Mouse (Mus musculus): ENCODE measurements around the gene St14. TPM values are rescaled to one million over a fixed set of nuclear protein-coding genes. Genes with fewer than 3 reads are reported as not detected.

The St14 gene
- polyA plus RNA-seq, 1 experiment, result 0.02 TPM

- no peak for TF ChIP-seq POLR2A (IDR thresholded peaks at IDR 0.05; ENCODE audit: insufficient read length, low read depth)
- TF ChIP-seq MYOG (IDR thresholded peaks at IDR 0.05; ENCODE audit: control insufficient read depth in 1 of 3, insufficient read depth in 1 of 3, insufficient read length in 2 of 3, low read depth in 2 of 3), result no peak
- TF ChIP-seq POLR2AphosphoS2 (IDR thresholded peaks at IDR 0.05; ENCODE audit: insufficient read length, low read depth), result no peak
- no peak for TF ChIP-seq REST (IDR thresholded peaks at IDR 0.05; ENCODE audit: insufficient read depth, insufficient read length)
- H3K4me2 ChIP-seq (ENCODE audit: low read depth), result no peak overlapping the region
Measured at GRCm38 (mm10) chr9:31097088-31098082, 34.3 kb downstream of the St14 start.

GRCm38 (mm10) chr9:31092833-31093195, 38.8 kb downstream of the St14 start:
- H3K27me3 ChIP-seq (ENCODE audit: control insufficient read depth, insufficient read depth, insufficient read length), result peaks cover 5% of the 10 kb centered on the region
- no peak for TF ChIP-seq MAX (IDR thresholded peaks at IDR 0.05; ENCODE audit: low read depth)
- TF ChIP-seq POLR2AphosphoS2 (IDR thresholded peaks at IDR 0.05; ENCODE audit: insufficient read length, low read depth), result no peak
- no peak for TF ChIP-seq E2F4 (IDR thresholded peaks at IDR 0.05; ENCODE audit: insufficient read depth)
- no peaks in the 10 kb centered on the region for H3K79me2 ChIP-seq (ENCODE audit: control insufficient read depth, insufficient read depth)
- no peaks in the 10 kb centered on the region for H3K36me3 ChIP-seq (ENCODE audit: control insufficient read depth, insufficient read depth)
- no peak overlapping the region for H3ac ChIP-seq (ENCODE audit: control insufficient read depth, insufficient read length)
- H3K4me3 ChIP-seq, result no peak overlapping the region
- no peak overlapping the region for H3K4me2 ChIP-seq (ENCODE audit: low read depth)

More at GRCm38 (mm10) chr9:31097088-31098082, 34.3 kb downstream of the St14 start:
- no peak overlapping the region for H3K4me3 ChIP-seq
- no peak overlapping the region for H3ac ChIP-seq (ENCODE audit: control insufficient read depth, insufficient read length)
- no peaks in the 10 kb centered on the region for H3K79me2 ChIP-seq (ENCODE audit: control insufficient read depth, insufficient read depth)
- no peaks in the 10 kb centered on the region for H3K36me3 ChIP-seq (ENCODE audit: control insufficient read depth, insufficient read depth)
- peaks cover 18% of the 10 kb centered on the region for H3K27me3 ChIP-seq (ENCODE audit: control insufficient read depth, insufficient read depth, insufficient read length)

GRCm38 (mm10) chr9:31092111-31092832, 39.4 kb downstream of the St14 start:
- H3K79me2 ChIP-seq (ENCODE audit: control insufficient read depth, insufficient read depth), result no peaks in the 10 kb centered on the region
- no peak overlapping the region for H3K4me2 ChIP-seq (ENCODE audit: low read depth)
- no peak overlapping the region for H3K4me3 ChIP-seq
- H3K36me3 ChIP-seq (ENCODE audit: control insufficient read depth, insufficient read depth), result no peaks in the 10 kb centered on the region
- peaks cover 5% of the 10 kb centered on the region for H3K27me3 ChIP-seq (ENCODE audit: control insufficient read depth, insufficient read depth, insufficient read length)
- no peak overlapping the region for H3ac ChIP-seq (ENCODE audit: control insufficient read depth, insufficient read length)
- TF ChIP-seq MAX (IDR thresholded peaks at IDR 0.05; ENCODE audit: low read depth) (no peak), CEBPB (IDR thresholded peaks at IDR 0.05; ENCODE audit: insufficient read depth, poor library complexity, severe bottlenecking) (no peak), POLR2A (IDR thresholded peaks at IDR 0.05; ENCODE audit: insufficient read length, low read depth) (no peak), TCF3 (IDR thresholded peaks at IDR 0.05; ENCODE audit: insufficient read length, low read depth) (no peak), POLR2AphosphoS2 (IDR thresholded peaks at IDR 0.05; ENCODE audit: insufficient read length, low read depth) (no peak), MYOG (IDR thresholded peaks at IDR 0.05; ENCODE audit: control insufficient read depth in 1 of 3, insufficient read depth in 1 of 3, insufficient read length in 2 of 3, low read depth in 2 of 3) (no peak), USF1 (IDR thresholded peaks at IDR 0.05; ENCODE audit: low read depth) (no peak), TCF12 (IDR thresholded peaks at IDR 0.05; ENCODE audit: insufficient read depth, poor library complexity, severe bottlenecking) (no peak), REST (IDR thresholded peaks at IDR 0.05; ENCODE audit: insufficient read depth, insufficient read length) (no peak)

GRCm38 (mm10) chr9:31091162-31091581, 40.5 kb downstream of the St14 start:
- no peaks in the 10 kb centered on the region for H3K36me3 ChIP-seq (ENCODE audit: control insufficient read depth, insufficient read depth)
- H3K4me2 ChIP-seq (ENCODE audit: low read depth), result no peak overlapping the region
- H3K79me2 ChIP-seq (ENCODE audit: control insufficient read depth, insufficient read depth), result no peaks in the 10 kb centered on the region
- peaks cover 5% of the 10 kb centered on the region for H3K27me3 ChIP-seq (ENCODE audit: control insufficient read depth, insufficient read depth, insufficient read length)
- H3K4me3 ChIP-seq, result no peak overlapping the region
- no peak overlapping the region for H3ac ChIP-seq (ENCODE audit: control insufficient read depth, insufficient read length)
- TF ChIP-seq USF1 (IDR thresholded peaks at IDR 0.05; ENCODE audit: low read depth) (no peak), REST (IDR thresholded peaks at IDR 0.05; ENCODE audit: insufficient read depth, insufficient read length) (no peak), POLR2A (IDR thresholded peaks at IDR 0.05; ENCODE audit: insufficient read length, low read depth) (no peak), SRF (IDR thresholded peaks at IDR 0.05; ENCODE audit: control insufficient read depth, insufficient read length, low read depth) (no peak), POLR2AphosphoS2 (IDR thresholded peaks at IDR 0.05; ENCODE audit: insufficient read length, low read depth) (no peak), TCF3 (IDR thresholded peaks at IDR 0.05; ENCODE audit: insufficient read length, low read depth) (no peak), TCF12 (IDR thresholded peaks at IDR 0.05; ENCODE audit: insufficient read depth, poor library complexity, severe bottlenecking) (no peak), E2F4 (IDR thresholded peaks at IDR 0.05; ENCODE audit: insufficient read depth) (no peak), MYOD1 (IDR thresholded peaks at IDR 0.05; ENCODE audit: control insufficient read depth in 1 of 3, insufficient read length in 2 of 3, low read depth in 2 of 3) (no peak), MYOG (IDR thresholded peaks at IDR 0.05; ENCODE audit: control insufficient read depth in 1 of 3, insufficient read depth in 1 of 3, insufficient read length in 2 of 3, low read depth in 2 of 3) (no peak), CEBPB (IDR thresholded peaks at IDR 0.05; ENCODE audit: insufficient read depth, poor library complexity, severe bottlenecking) (no peak), MAX (IDR thresholded peaks at IDR 0.05; ENCODE audit: low read depth) (no peak)
